Comparison of ENCODE assay signal across 11 mouse cellular contexts in the genomic region with DNA sequence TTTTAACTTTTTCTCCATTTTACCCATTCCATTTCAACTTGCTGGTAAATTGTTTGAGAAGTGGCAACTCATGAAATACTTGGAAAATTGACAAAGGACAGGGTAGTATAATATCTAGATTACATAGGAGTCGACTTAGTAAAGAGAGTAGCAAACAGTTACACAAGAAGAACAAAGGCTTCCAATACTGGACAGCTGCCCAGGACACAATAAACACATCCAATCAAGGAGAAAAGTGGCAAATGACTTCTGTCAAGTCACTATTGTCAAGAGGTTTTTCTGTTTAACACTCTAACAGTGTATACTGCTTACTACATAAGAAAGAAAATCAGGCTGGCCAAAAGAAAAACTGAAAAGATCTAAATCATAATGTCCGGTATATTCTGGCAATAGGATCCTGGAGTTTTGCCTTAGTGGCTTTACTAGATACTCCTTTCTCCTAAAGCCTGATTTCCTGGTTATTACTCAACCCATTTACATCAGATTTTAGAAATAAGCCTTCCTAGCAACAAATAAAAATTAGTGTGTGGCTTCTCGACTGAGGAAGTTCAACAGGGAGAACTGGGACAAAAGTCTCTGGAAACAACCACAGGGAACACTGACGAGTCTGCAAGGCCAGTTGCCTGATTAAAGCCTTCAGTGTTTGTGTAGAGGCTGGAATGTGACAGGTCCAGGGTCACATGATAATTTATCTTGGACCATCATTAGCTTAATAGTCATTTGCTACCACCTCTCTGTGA. TPM values are rescaled to one million over a fixed set of nuclear protein-coding genes. Genes with fewer than 3 reads are reported as not detected.
DNase-seq lines count a peak whose midpoint lies in the region; ATAC-seq lines count a peak whose summit lies in the region.
"Had no signal": no experiment of that assay in that cellular context is flagged by ENCODE, and none has a peak within 500 bp of the region (broad histone marks: within the 10 kb centered on the region; RNA-seq: fewer than 3 reads in every experiment).

No protein-coding gene starts in this region.

- peak overlapping the region; percentile 66; the same call in 1 of the 2 replicates for H3K4me3 ChIP-seq in forebrain, embryonic 10.5 days
- no peak overlapping the region for H3K4me3 ChIP-seq in forebrain, embryonic 15.5 days
- H3K4me3 ChIP-seq in midbrain, embryonic 12.5 days, result no peak overlapping the region
- H3K4me3 ChIP-seq in midbrain, embryonic 16.5 days (ENCODE audit: low read depth, low read length), result no peak overlapping the region
- peak overlapping the region; percentile 73; the same call in 1 of the 2 replicates for H3K4me3 ChIP-seq in liver, embryonic 11.5 days (ENCODE audit: low read depth, low read length)
- no peak overlapping the region for H3K4me3 ChIP-seq in stomach, embryonic 16.5 days (replicated peaks; ENCODE audit: low read length)

- WGBS in forebrain, embryonic 10.5 days, result 76% methylated on average over 4 of the region's 4 CpGs
- 69% methylated on average over 4 of the region's 4 CpGs for WGBS in forebrain, embryonic 15.5 days
- WGBS in midbrain, embryonic 12.5 days, result 76% methylated on average over 4 of the region's 4 CpGs
- WGBS in midbrain, embryonic 16.5 days, result 73% methylated on average over 4 of the region's 4 CpGs
- WGBS in liver, embryonic 11.5 days, result 82% methylated on average over 4 of the region's 4 CpGs
- WGBS in stomach, embryonic 16.5 days, result 59% methylated on average over 4 of the region's 4 CpGs

- no peak overlapping the region for H3K27ac ChIP-seq in forebrain, embryonic 10.5 days
- no peak overlapping the region for H3K27ac ChIP-seq in forebrain, embryonic 15.5 days (replicated peaks)
- H3K27ac ChIP-seq in midbrain, embryonic 12.5 days (replicated peaks), result no peak overlapping the region
- no peak overlapping the region for H3K27ac ChIP-seq in midbrain, embryonic 16.5 days (ENCODE audit: low read length)
- no peak overlapping the region for H3K27ac ChIP-seq in liver, embryonic 11.5 days (ENCODE audit: low read depth, low read length)
- no peak overlapping the region for H3K27ac ChIP-seq in stomach, embryonic 16.5 days (ENCODE audit: low read length)

- H3K9ac ChIP-seq in forebrain, embryonic 15.5 days (replicated peaks), result no peak overlapping the region
- H3K9ac ChIP-seq in midbrain, embryonic 12.5 days (replicated peaks), result no peak overlapping the region
- no peak overlapping the region for H3K9ac ChIP-seq in midbrain, embryonic 16.5 days (ENCODE audit: low read depth, low read length)
- peak overlapping the region; percentile 10; the same call in 1 of the 2 replicates for H3K9ac ChIP-seq in liver, embryonic 11.5 days (ENCODE audit: low read depth, low read length)
- H3K9ac ChIP-seq in stomach, embryonic 16.5 days (ENCODE audit: low read length), result no peak overlapping the region

- DNase-seq in forebrain, embryonic 10.5 days (ENCODE audit: extremely low spot score, low spot score), result no peak
- no peak for DNase-seq in liver, embryonic 11.5 days (ENCODE audit: low spot score)
- no peak for DNase-seq in urinary bladder, postnatal 14 days (ENCODE audit: low spot score)
- no peak for DNase-seq in yolk sac, embryonic 10.5 days (ENCODE audit: low spot score)
- DNase-seq: B cell, adult 2 months; cerebellum, adult 9-11 months; heart, postnatal 10 days had no signal

- no peaks in the 10 kb centered on the region for H3K9me3 ChIP-seq in forebrain, embryonic 10.5 days
- no peaks in the 10 kb centered on the region for H3K9me3 ChIP-seq in forebrain, embryonic 15.5 days
- no peaks in the 10 kb centered on the region for H3K9me3 ChIP-seq in midbrain, embryonic 12.5 days
- H3K9me3 ChIP-seq in midbrain, embryonic 16.5 days (replicated peaks; ENCODE audit: control insufficient read depth, low read length, poor library complexity, severe bottlenecking), result no peaks in the 10 kb centered on the region
- no peaks in the 10 kb centered on the region for H3K9me3 ChIP-seq in liver, embryonic 11.5 days (ENCODE audit: control insufficient read depth, low read length)
- H3K9me3 ChIP-seq in stomach, embryonic 16.5 days (replicated peaks; ENCODE audit: control insufficient read depth, low read length), result no peaks in the 10 kb centered on the region

- H3K4me2 ChIP-seq in forebrain, embryonic 15.5 days (replicated peaks), result no peak overlapping the region; the same call in 1 of the 2 replicates
- peak overlapping the region; percentile 67; the same call in 1 of the 2 replicates for H3K4me2 ChIP-seq in midbrain, embryonic 12.5 days (replicated peaks)
- no peak overlapping the region for H3K4me2 ChIP-seq in midbrain, embryonic 16.5 days (ENCODE audit: low read length)
- H3K4me2 ChIP-seq in liver, embryonic 11.5 days, result peak overlapping the region; percentile 67
- peak overlapping the region; percentile 58; the same call in 1 of the 2 replicates for H3K4me2 ChIP-seq in stomach, embryonic 16.5 days (ENCODE audit: low read depth, low read length)

- H3K4me1 ChIP-seq in forebrain, embryonic 10.5 days, result peaks cover 17% of the 10 kb centered on the region
- H3K4me1 ChIP-seq in forebrain, embryonic 15.5 days, result peaks cover 19% of the 10 kb centered on the region
- peaks cover 10% of the 10 kb centered on the region for H3K4me1 ChIP-seq in midbrain, embryonic 12.5 days
- H3K4me1 ChIP-seq in midbrain, embryonic 16.5 days (ENCODE audit: control insufficient read depth, insufficient read depth, low read length), result peaks cover 12% of the 10 kb centered on the region
- no peaks in the 10 kb centered on the region for H3K4me1 ChIP-seq in liver, embryonic 11.5 days (replicated peaks; ENCODE audit: control insufficient read depth, insufficient read depth, low read length)
- H3K4me1 ChIP-seq in stomach, embryonic 16.5 days (ENCODE audit: control insufficient read depth, insufficient read depth, low read length), result peaks cover 5% of the 10 kb centered on the region; the same call in 1 of the 2 replicates

- no peaks in the 10 kb centered on the region for H3K27me3 ChIP-seq in forebrain, embryonic 10.5 days (ENCODE audit: poor library complexity, severe bottlenecking)
- no peaks in the 10 kb centered on the region for H3K27me3 ChIP-seq in forebrain, embryonic 15.5 days
- H3K27me3 ChIP-seq in midbrain, embryonic 12.5 days, result no peaks in the 10 kb centered on the region
- H3K27me3 ChIP-seq in midbrain, embryonic 16.5 days (ENCODE audit: control insufficient read depth, insufficient read depth, low read depth, low read length), result no peaks in the 10 kb centered on the region
- H3K27me3 ChIP-seq in liver, embryonic 11.5 days (replicated peaks; ENCODE audit: control insufficient read depth, insufficient read depth, low read length), result no peaks in the 10 kb centered on the region
- H3K27me3 ChIP-seq in stomach, embryonic 16.5 days (ENCODE audit: control insufficient read depth, insufficient read depth, low read length), result no peaks in the 10 kb centered on the region

- no peaks in the 10 kb centered on the region for H3K36me3 ChIP-seq in forebrain, embryonic 10.5 days (replicated peaks)
- H3K36me3 ChIP-seq in forebrain, embryonic 15.5 days, result no peaks in the 10 kb centered on the region
- H3K36me3 ChIP-seq in midbrain, embryonic 12.5 days, result no peaks in the 10 kb centered on the region
- H3K36me3 ChIP-seq in midbrain, embryonic 16.5 days (ENCODE audit: control insufficient read depth, insufficient read depth, low read length), result no peaks in the 10 kb centered on the region
- H3K36me3 ChIP-seq in liver, embryonic 11.5 days (ENCODE audit: control insufficient read depth, insufficient read depth, low read length), result no peaks in the 10 kb centered on the region
- no peaks in the 10 kb centered on the region for H3K36me3 ChIP-seq in stomach, embryonic 16.5 days (ENCODE audit: control insufficient read depth, insufficient read depth, low read length)

- no peak for ATAC-seq in forebrain, embryonic 15.5 days (replicated peaks)
- no peak for ATAC-seq in midbrain, embryonic 12.5 days (ENCODE audit: low FRiP score, low read depth)
- ATAC-seq in midbrain, embryonic 16.5 days, result no peak
- no peak for ATAC-seq in liver, embryonic 11.5 days (replicated peaks; ENCODE audit: low FRiP score)
- no peak for ATAC-seq in stomach, embryonic 16.5 days (ENCODE audit: insufficient read depth, low FRiP score)

RNA-seq across cellular contexts. Expression of a gene that starts 1.3 kb away (rescaled TPM):
- polyA plus RNA-seq in forebrain, embryonic 10.5 days (2016; fragmentation: Nextera tagmentation; extraction: Ambion mirVana), result 27.8 and 30.5 TPM in 2 replicates
- polyA plus RNA-seq in forebrain, embryonic 15.5 days (2015; fragmentation: Nextera tagmentation; extraction: Ambion mirVana), result 20.8 and 23.2 TPM in 2 replicates
- 25.1 and 25.4 TPM in 2 replicates for polyA plus RNA-seq in midbrain, embryonic 12.5 days (2016; fragmentation: Nextera tagmentation; extraction: Ambion mirVana)
- 28.7 and 29.5 TPM in 2 replicates for polyA plus RNA-seq in midbrain, embryonic 16.5 days (2015; fragmentation: Nextera tagmentation; extraction: Ambion mirVana)
- polyA plus RNA-seq in liver, embryonic 11.5 days (2014; fragmentation: Nextera tagmentation; extraction: Ambion mirVana), result 32.9 and 38.0 TPM in 2 replicates
- 42.4 and 46.3 TPM in 2 replicates for polyA plus RNA-seq in stomach, embryonic 16.5 days (2015; fragmentation: Nextera tagmentation; extraction: Ambion mirVana)

RNA-seq across cellular contexts. Expression of a gene that starts 50.6 kb away (rescaled TPM):
- polyA plus RNA-seq in forebrain, embryonic 10.5 days (2016; fragmentation: Nextera tagmentation; extraction: Ambion mirVana), result 49.2 and 50.1 TPM in 2 replicates
- polyA plus RNA-seq in forebrain, embryonic 15.5 days (2015; fragmentation: Nextera tagmentation; extraction: Ambion mirVana), result 90.5 and 106 TPM in 2 replicates
- polyA plus RNA-seq in midbrain, embryonic 12.5 days (2016; fragmentation: Nextera tagmentation; extraction: Ambion mirVana), result 66.4 and 81.2 TPM in 2 replicates
- polyA plus RNA-seq in midbrain, embryonic 16.5 days (2015; fragmentation: Nextera tagmentation; extraction: Ambion mirVana), result 95.7 and 101 TPM in 2 replicates
- polyA plus RNA-seq in liver, embryonic 11.5 days (2014; fragmentation: Nextera tagmentation; extraction: Ambion mirVana), result 28.3 and 32.6 TPM in 2 replicates
- polyA plus RNA-seq in stomach, embryonic 16.5 days (2015; fragmentation: Nextera tagmentation; extraction: Ambion mirVana), result 50.0 and 50.8 TPM in 2 replicates

Comparison
In these comparisons a context has a peak if more than half of its experiments do, and no peak if none do; other contexts are left out.
1. H3K4me3 ChIP-seq: peak in forebrain, embryonic 10.5 days (single experiment) and liver, embryonic 11.5 days (single experiment); none in forebrain, embryonic 15.5 days (single experiment), midbrain, embryonic 12.5 days (single experiment), midbrain, embryonic 16.5 days (single experiment) and stomach, embryonic 16.5 days (single experiment).
2. H3K4me2 ChIP-seq: peak in midbrain, embryonic 12.5 days (single experiment), liver, embryonic 11.5 days (single experiment) and stomach, embryonic 16.5 days (single experiment); none in forebrain, embryonic 15.5 days (single experiment) and midbrain, embryonic 16.5 days (single experiment).